Mouse (Mus musculus): ENCODE results near the gene Ntf3.

Ntf3 gene

GRCm38 (mm10) chr6:126159279-126160066 lies 7.2 kb downstream of the Ntf3 start:
- DNase-seq (ENCODE audit: low spot score) = no peak

DNA sequence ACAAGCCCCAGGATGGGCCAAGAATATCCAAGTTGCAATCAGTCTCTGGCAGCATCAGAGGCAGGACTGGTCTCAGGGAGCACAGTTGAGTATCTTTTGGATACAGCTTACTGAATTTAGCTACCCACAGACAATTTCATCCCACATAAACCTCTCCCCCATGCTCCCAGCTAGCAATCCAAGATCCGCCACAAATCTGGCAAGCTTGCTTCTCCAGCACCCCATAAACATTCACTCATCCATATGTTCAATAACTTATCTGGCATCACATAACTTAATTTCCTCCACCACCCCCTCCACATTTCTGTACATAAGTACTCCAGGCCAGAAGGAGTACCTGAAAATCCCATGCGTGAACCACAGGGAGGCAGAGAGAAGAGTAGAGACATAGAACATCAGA lies 10.8 kb downstream of the Ntf3 start:
- DNase-seq (ENCODE audit: low spot score) = no peak

DNA sequence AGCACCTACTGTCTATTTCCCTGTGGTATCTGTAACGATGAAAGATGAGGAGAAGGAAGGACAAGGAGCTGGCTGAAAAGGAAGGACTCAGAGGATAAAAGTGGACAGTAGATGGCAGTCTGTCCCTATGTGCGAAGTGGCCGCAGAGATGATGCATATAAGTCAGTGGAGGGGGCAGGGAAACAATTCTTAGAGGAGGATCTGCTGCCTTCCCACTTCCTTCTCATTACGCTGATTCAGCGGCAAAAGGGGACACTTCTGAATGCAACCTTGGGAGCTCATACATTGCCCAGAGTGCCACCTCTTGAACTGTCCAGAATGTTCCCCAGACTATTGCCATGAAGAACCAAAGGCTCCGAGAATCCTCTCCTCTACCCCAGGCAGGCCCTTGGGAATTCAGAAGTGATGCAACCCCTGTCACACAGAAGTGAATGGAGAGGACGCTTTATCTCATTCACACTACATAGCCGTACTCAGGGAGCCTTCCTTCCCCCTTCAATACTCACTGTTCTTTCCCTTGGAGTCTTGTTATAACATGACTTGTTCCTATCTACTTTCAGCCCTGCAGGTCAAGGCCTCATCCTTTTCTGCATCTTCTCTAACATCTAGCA lies 12.2 kb downstream of the Ntf3 start:
- DNase-seq (ENCODE audit: low spot score) = no peak

DNA sequence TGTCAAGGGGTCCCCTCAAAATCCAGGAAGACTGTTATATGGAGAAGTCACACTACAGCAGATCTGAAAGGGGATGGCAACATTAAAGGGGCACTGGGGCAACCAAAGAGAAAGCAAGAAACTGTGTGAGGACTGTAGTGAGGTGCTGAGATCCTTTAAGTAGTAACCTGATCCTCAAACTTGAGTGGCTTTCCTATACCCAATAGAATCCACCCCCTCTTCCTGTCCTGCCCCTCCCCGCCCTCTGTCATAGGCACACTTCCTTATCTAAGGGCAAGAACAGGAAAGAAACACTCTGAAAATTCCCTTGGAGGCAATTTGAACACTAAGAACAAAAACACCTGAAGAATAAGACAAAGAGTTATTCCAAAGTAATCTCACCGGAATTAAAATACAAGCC lies 13.6 kb downstream of the Ntf3 start:
- DNase-seq (ENCODE audit: low spot score) = no peak

DNA sequence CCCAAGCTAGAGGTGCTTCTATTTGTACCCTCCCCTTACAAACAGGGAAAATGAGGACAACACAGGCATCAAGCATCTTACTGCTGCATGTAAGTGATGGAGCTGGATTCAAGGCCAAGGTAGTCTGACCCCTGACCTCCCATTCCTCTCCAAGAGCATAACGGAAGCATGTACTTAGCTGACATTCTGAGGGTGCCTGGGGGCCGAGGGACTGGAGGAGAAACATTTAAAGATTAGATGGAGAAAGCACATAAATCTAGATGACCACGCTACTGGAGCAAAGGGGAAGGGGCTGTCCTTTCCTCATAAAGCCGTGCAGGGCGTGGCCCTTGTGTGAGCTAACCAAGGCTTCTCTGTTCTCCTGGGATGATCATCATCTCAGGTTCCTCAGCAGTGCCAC lies 23.1 kb downstream of the Ntf3 start:
- DNase-seq (ENCODE audit: low spot score) = no peak

DNA sequence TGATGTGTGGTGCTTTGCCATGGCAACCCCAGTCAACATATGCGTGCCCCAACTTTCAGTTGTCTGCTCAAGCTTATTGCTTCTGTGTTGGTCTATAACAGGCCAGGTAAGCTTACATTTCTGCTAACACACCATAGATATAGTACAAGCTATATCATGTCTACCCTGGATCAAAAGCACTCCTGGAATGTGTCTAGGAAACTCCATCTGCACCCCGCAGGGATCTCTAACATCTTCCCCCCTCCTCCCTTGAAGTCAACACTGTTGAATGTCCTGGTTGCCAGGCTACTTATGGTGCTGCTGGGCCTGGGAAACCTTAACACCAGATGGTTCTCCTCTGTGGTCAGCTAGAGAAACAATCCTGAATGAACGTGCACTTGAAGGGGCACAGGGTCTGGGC lies 24.0 kb downstream of the Ntf3 start:
- no peak for DNase-seq (ENCODE audit: low spot score)

- no peak for DNase-seq (ENCODE audit: low spot score)
Observed at GRCm38 (mm10) chr6:126142021-126142554, 24.6 kb downstream of the Ntf3 start.

DNA sequence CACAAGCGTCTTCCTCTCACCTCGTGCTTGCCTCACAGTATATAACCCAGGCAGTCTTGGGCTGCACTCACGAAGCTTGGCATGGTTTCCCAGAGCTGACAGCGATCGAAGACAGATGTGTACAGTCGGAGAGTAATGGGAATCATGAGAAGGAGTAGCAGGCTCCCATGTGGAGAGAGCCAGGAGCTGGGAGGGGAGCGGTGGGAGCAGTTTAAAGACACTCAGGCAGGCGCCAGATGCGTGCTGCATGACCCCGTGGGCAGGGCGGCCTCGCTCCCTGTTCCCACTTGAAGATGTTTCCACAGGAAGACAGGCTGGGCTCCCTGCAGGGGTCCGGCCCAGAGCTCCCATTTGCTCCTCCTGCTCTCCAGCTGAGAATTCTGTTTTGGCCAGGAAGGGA lies 25.2 kb downstream of the Ntf3 start:
- no peak for DNase-seq (ENCODE audit: low spot score)

- DNase-seq (ENCODE audit: low spot score) = no peak
Observed at GRCm38 (mm10) chr6:126140961-126141360, 25.7 kb downstream of the Ntf3 start.

DNA sequence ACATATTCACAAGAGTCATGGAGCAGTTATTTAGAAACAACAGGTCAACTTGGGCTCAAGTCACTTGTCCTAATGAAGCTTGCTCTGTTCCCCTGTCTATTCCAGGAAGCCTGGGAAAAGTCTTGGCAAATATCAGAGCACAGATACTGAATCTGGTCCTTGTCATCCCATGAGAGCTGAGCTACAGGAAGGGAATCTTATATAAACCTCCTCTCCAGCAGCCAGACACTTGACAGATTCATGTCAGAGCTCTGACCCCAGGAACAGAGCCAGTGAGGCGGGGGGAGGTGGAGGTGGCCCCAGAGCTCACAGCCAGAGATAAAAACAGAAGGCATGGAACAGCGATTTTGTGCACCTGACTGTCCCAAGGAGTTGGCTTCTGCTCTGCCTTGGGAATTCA lies 26.3 kb downstream of the Ntf3 start:
- no peak for DNase-seq (ENCODE audit: low spot score)

DNA sequence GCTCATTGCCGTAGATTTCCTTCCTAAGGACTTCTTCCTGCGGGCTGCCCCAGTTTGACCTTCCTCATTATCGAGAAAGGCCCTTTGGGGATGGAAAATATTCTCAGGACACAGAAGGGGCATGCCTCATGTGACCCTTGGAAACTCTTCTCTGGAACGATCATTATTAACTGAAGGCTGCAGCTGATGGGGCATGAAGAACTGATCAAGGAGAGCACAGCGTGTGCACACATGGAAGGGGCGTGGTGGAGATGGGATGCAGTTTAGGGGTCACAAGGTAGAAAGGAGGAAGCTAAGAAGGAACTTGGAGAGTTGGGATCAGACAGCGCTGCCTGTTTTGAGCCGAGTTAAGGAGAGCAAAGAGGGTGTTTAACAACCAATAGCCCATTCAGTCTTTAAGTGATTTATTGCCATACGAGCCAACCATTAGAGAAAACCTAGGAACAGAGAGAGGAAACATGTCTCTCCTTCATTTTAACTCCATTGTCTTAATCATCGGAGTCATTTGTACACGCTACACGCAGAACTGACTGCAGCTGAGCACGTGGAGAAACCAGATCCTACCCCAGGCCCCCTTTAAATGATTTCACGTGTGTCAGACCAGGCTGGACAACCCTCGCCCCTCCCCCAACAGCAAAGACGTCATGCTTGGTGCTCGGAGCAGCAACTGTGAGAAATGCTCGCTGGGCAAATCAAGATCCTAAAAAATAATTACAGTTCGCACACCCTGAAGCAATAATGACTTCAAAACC lies 32.4 kb downstream of the Ntf3 start:
- DNase-seq (ENCODE audit: low spot score) = no peak

- peak; percentile 54 for DNase-seq (ENCODE audit: low spot score)
Observed at GRCm38 (mm10) chr6:126128238-126128637, 38.5 kb downstream of the Ntf3 start.

- DNase-seq (ENCODE audit: low spot score) = no peak
Observed at GRCm38 (mm10) chr6:126118247-126118646, 48.5 kb downstream of the Ntf3 start.

GRCm38 (mm10) chr6:126117191-126117590 lies 49.5 kb downstream of the Ntf3 start:
- no peak for DNase-seq (ENCODE audit: low spot score)

GRCm38 (mm10) chr6:126114934-126115633 lies 51.6 kb downstream of the Ntf3 start:
- no peak for DNase-seq (ENCODE audit: low spot score)

GRCm38 (mm10) chr6:126110892-126111835 lies 55.5 kb downstream of the Ntf3 start:
- no peak for DNase-seq (ENCODE audit: low spot score)

- DNase-seq (ENCODE audit: low spot score) = no peak
Observed at GRCm38 (mm10) chr6:126109184-126109583, 57.5 kb downstream of the Ntf3 start.

- no peak for DNase-seq (ENCODE audit: low spot score)
Observed at GRCm38 (mm10) chr6:126108771-126109170, 57.9 kb downstream of the Ntf3 start.

DNA sequence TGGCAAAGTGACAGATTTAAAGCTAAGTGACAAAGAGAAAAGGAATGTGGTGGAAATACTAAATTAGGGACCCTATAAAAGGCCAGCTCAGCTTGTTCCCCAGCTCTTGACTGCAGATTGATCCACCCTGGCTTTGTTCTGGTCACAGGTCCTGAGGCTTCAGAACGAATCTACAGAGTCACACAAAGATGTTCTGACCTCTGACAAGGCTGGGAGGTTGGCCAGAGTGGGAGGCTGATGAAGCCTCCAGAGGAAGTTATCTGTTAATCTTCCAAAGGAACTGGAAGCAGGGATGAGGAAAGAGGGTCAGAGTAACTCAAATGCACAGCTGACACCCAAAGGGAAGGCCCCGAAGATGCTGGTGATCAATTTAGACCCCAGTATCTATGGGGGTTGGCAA lies 59.3 kb downstream of the Ntf3 start:
- DNase-seq (ENCODE audit: low spot score) = no peak

DNA sequence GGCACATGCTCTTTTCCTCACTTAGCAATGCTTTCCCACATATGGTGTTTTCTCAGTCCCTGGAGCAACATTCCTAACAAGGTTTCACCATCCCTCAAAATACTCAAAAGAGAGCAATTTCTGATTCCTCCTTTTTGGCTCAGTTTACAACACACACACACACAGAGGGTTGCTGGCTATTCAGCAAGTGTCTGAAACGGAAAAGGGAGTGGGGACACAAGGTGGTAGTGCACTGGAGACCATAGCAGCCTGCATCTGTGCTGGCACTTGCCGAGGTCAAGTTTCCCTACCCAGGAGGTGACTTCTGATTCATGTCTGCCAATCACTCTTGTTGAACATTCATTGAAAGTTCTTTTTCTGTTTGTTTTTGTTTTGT lies 59.9 kb downstream of the Ntf3 start:
- no peak for DNase-seq (ENCODE audit: low spot score)
